Mouse (Mus musculus) B cell, adult 2 months (primary cell): ENCODE data around the gene Spx.

Experiments used
- DNase-seq, 2 experiments: peaks; one replicate each; pipeline ENCODE4 v3.0.0; 2022

The Spx gene

GRCm38 (mm10) chr6:142412906-142413491, at the start of gene Spx:
Spx (plus strand) TSS chr6:142413441.
- no peak for DNase-seq

DNA sequence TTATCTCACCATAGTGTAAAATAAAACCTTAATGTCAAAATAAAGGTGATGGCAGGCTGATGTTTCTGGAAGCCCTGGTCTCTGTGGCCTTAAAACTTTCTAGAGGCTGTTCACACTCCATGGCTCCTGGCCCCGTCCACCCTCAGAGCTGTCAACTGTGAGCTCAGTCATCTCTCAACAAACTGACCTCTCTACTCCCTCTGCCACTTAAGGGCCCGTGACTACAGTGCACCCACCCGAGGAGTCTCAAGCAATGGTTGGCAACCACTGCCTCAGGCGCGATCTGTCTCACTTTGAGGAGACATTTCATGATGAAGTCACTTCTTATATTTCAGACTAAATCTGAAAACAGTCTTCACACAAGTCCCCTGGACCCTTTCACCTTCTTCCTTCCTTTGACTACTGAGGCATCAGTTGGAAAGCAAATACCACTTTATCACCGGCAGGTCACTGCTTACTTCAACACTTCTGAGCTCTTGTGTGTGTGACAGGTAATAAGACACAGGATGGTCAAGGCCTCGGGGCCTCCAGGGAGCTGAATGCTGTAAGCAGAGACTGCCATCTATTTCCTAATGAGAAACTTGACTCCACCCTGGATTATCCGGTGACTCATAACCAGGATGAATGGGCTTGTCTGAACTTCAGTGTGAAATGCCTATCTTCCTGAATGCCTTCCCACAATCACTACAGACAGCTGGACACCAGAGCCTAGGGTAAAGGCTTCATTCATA, 47.3 kb upstream of the Spx start:
- no peak for DNase-seq

- no peak for DNase-seq
Observed at GRCm38 (mm10) chr6:142366473-142367018, 46.7 kb upstream of the Spx start.

DNA sequence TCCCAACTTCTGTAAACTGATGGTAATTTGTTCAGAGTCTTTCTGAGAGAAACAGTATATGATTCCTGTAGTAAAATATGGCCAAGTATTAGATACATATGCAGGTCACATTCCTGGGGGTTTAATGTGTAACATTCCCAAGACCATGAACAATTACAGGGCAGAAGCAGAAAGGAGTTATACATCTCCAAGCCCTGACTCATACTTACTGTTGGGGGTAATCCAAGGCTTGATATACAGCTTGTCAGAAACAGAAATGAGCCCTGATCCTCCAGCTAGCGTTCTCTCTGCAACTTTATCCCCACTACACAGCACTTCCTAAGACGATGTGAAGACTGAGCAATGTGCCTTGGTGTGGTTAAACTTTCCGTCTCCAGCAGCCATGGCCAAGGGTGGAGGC, 45.7 kb upstream of the Spx start:
- no peak for DNase-seq

- no peak for DNase-seq
Observed at GRCm38 (mm10) chr6:142369568-142369967, 43.7 kb upstream of the Spx start.

DNA sequence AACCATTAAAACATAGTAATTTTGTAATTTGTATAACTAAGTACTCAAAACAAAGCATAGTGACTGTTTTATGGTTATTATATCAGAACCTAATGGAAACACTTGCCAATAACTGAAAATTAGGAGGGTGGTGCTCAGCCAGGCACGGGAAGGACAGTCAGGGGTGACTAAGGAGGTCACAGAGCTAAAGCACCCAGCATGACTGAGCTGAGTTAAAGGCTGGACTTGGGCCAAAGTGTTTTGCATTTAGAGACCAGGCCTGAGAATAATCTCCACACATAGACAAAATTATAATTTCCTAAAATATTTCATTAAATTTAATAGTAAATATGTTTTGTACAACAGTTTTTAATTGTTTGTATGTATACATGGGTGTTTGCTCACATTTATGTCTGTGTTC, 36.2 kb upstream of the Spx start:
- DNase-seq: no peak

DNA sequence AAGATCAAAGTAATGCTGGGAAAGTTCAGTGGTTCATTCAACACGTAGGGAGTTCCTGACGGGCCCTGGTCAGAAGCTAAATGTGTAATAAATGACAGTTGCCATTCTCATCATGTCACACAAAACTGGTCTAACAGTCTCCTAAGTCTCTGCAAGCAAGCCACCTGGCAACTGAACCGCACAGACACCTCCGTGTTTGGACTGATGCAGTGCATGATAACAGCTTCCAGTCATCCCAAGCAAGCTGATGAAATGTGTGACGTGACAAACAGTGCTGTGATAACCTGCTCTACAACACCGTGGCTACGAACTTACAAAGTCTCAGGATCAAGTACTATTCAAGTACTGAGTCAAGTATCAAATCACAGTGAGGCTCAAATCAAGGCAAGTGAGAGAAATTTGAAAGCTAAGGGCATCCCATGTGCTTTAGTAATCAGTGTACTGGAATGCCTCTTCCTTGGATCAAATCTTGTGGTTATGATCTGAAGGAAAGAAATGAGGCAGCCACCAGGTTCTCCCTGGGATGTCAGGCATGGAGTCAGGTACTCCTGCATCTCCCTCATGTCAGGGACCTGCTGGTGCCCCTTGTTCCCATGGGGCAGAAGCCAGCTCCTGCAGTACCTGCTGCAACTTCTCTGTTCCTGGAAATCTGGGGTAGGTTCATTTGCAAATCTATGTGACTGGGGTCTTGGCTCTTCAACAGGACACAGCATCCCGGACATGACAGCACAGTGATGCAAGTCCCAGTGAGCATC, 34.5 kb upstream of the Spx start:
- no peak for DNase-seq

DNA sequence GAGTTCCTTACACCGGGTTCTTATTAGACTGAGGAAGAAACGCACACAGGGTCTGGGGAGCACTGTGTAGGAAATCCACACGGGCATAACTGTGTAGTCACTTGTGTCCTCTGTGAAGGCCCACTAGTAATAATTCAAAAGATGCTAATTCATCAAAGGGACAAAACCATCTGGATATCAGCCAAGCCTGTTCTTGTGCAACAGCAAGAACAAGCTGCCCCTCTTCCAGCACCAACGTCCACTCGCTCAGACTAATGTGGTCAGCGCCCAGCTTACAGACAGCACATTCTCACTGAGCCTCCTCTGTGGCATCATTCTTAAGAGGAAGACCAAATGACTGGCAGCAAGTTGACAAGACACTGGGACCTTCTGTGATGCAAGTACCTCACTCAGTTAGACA, 33.3 kb upstream of the Spx start:
- no peak for DNase-seq

- no peak for DNase-seq
Observed at GRCm38 (mm10) chr6:142381615-142382014, 31.6 kb upstream of the Spx start.

- no peak for DNase-seq
Observed at GRCm38 (mm10) chr6:142384521-142384920, 28.7 kb upstream of the Spx start.

DNA sequence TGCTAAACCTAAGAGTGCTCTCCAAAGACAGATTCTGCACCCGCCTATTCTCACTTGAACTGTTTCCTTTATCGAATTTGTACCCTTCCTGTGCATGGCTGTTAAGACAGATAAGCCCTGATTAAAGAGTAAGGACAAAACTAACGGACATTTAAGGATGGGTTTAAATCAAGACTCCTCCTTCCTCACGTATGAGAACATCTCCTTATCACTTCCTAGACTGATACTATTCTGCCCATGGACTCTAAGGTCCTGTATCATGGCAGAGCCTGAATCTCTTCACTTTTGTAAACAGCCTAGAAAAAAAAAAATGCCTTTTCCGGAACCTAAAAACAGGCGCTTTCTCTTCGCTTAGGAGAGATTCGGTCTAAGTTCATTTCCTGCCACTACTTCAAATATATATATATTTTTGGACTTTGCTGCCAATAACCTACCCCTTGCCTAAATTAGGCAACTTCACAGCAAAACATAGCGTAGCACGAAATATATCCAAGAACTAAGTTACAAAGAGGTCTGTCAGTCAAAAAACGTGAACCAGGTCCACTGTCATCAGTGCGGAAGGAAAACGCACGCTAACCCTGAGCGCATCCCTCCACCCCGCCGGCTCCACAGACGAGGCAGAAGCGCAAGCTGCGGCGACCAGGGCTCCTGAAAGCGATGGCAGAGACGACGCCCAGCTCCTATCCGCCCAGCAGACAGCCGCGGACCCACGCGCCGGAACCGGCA, 26.8 kb upstream of the Spx start:
- no peak for DNase-seq

DNA sequence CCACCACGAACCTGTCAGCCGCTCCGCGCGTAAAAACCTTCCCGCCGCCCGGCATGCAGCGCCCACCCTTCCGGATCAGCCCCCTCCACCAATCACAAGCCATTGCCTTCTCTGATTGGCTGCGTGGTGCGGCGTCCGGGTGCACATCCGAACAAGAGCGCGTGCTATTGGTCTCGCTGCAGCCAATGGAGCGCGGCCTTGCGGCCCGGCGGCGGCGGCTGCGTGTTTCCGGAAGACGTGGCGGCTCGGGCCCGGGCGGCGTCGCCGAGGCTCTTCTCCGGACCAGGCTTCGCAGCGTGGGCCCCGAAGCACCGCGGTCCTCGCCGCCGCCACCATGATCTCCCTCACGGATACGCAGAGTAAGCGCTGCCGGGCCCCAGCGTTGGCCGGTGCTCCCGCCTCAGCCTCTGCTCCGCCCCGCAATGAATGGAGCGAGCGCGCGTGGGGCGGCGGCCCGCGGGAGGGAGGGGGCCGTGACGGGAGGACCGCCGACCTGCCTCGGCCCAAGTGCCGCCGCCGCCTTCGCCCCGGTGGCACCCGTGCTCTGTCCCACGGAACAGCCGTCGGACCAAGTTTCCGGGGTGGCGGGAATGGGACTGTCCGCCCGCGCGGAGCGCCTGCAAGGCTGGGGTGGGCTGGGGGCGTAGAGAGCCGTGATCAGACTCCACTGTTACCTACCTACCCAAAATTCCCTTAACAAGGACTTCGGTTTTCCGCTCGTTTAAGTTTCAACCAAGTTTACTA, 26.1 kb upstream of the Spx start, which contains the start of the genes Recql and Golt1b:
Gene Recql (minus strand): TSS at position 77 of the 744 bp plus-strand sequence.
Gene Golt1b (plus strand): TSS at position 211 of the 744 bp plus-strand sequence.
- peak; percentile 98 for DNase-seq

GRCm38 (mm10) chr6:142387755-142388271, 25.4 kb upstream of the Spx start:
- DNase-seq: no peak

- DNase-seq: no peak
Observed at GRCm38 (mm10) chr6:142389101-142389500, 24.1 kb upstream of the Spx start.

DNA sequence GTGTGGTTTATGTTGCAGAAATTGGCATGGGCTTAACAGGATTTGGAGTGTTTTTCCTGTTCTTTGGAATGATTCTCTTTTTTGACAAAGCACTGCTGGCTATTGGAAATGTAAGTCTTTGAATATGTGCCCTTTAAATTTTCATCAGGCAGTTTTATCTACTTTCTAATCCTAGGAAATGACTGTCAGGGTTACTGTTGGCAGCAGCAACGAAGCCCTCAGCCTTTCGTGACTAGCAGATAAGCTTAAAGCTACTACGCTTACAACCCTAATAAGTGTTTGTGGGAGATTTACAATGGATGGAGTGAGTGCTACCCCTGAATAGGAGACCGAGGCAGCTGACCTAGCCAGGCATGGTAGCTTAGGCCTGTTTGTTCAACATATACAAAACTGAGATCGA, 20.9 kb upstream of the Spx start:
- DNase-seq: no peak

DNA sequence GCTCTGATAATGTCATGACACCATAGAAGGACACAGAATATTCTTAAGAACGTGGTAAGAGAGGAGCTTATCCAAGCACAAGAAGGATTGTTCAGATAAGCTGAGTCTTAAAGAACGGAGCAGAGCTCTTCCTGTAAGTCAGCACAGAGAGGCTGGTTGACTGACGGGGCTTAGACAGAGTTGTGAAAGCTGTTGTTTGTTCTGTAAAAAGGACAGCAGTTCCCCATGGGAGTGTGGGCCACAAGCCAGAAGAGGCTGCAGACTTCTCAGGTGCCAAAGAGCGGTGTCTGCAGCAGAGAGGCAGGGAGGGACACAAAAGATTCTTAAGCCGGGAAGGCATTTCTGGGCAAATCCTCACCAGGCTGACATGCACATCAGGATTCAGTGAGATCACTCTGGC, 18.6 kb upstream of the Spx start:
- DNase-seq: no peak

DNA sequence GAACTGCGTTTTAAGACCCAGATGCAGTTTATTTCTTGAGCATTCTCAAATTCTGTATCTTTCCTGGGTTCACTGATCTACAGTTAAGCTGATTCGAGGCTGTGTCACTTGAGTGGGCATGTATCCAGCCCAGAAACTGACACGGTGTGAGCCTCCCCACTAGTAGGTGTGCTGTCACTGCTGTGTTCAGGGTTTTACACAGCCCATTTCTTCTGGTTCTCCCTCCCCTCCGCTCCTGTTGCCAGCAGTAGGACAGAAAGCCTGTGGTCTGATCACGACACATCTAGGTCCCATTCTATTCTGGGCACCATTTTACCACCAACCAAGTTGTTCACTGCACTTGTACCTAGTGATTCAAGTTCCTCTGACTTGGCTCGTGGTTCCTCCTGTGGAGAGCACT, 17.5 kb upstream of the Spx start:
- no peak for DNase-seq

DNA sequence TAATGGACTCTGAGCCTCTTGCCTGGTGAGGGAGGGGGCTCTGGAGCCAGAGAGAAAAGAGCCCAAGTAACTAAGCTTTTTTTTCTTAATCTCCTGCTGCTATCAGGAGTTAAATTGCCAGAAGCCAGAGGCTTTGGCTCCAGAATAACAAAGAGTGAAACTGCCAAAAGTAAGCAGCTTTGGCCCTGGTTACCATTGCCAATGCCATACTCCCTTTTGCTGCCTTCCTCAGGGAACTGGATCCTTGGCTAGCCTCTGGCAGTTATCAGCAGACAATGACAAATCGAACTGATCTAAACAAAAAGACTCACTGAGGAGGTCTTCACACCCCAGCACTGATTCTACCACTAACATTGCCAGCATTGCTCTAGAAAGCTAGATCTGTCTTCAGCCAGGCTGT, 2.1 kb upstream of the Spx start:
- DNase-seq: no peak

- no peak for DNase-seq
Observed at GRCm38 (mm10) chr6:142413845-142414244, 604 bp downstream of the Spx start.

DNA sequence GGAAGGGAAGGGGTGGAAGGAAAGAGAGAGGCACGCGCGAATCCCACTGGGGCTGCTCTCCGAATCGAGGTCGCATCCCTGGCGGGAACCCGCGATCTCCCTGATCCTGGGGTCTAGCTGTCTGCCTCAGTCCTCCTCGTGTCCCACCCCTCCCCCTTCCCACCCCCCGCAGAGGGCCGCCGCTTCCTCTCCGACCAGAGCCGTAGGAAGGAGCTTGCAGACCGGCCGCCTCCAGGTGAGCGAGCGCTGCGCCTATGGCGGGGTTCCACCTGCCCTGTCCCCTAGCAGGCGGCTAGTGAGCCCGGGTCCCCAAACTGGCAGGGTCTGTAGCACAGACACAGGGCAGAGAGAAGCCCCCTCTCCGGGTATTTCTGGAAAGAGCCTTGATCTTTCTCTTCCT, 1.4 kb downstream of the Spx start:
- DNase-seq: no peak

- DNase-seq: no peak
Observed at GRCm38 (mm10) chr6:142424976-142425375, 11.7 kb downstream of the Spx start.

DNA sequence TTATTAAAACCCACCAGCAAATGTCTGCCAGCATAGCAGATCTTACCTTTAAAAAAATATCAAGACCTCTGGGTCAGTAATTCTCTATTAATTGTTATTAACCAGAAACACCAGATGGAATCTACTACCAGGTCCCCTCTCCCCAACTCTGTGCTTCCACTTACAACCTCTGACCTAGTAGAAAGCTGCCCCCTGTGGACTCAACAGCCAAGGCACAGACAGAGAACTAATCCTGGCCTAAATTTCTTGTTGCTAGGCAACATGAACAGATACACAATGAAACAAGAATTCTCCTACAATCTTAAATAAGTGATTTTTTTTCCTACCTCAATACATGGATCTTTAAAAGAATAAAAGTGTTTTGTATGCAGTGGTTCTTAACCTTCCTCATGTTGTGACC, 15.8 kb downstream of the Spx start:
- DNase-seq: no peak
